Mouse (Mus musculus) CH12F3 (cell line): Measurements from ENCODE around the gene 4933402E13Rik.

Experiments
- in situ Hi-C: fragments of 300-500 bp; cut with MboI; formaldehyde crosslinking; loops from 2 replicates; pipeline ENCODE4 v1.14.3; 2020; ENCODE audit warnings: low sequenced_read_pairs

Gene 4933402E13Rik

GRCm38 (mm10) chrX:62283199-62283598 lies at the start of gene 4933402E13Rik:
Gene 4933402E13Rik (plus strand): TSS chrX:62283499.
- in situ Hi-C loops, result no loop called here
